Mouse (Mus musculus): Measurements from ENCODE around the gene Topors. TPM values are rescaled to one million over a fixed set of nuclear protein-coding genes. Genes with fewer than 3 reads are reported as not detected.

Topors gene
- polyA plus RNA-seq, 1 experiment from 2014 or later: 38.4 TPM

- H3K9me3 ChIP-seq: no peaks in the 10 kb centered on the region
- WGBS: 37% methylated on average over 14 of the region's 14 CpGs
- no peaks in the 10 kb centered on the region for H3K27me3 ChIP-seq (ENCODE audit: insufficient read depth, poor library complexity, severe bottlenecking)
- no peak overlapping the region for H3K4me3 ChIP-seq
- H3K27ac ChIP-seq: no peak overlapping the region
- DNase-seq (ENCODE audit: low spot score): no peak
- no peaks in the 10 kb centered on the region for H3K36me3 ChIP-seq
- H3K4me1 ChIP-seq (replicated peaks): peaks cover 10% of the 10 kb centered on the region
These were observed 48.5 kb downstream of the Topors start for GRCm38 (mm10) chr4:40221004-40221760.

- peaks cover 10% of the 10 kb centered on the region for H3K4me1 ChIP-seq (replicated peaks)
- no peaks in the 10 kb centered on the region for H3K27me3 ChIP-seq (ENCODE audit: insufficient read depth, poor library complexity, severe bottlenecking)
- no peaks in the 10 kb centered on the region for H3K36me3 ChIP-seq
- 17% methylated on average over 12 of the region's 12 CpGs for WGBS
- no peak overlapping the region for H3K27ac ChIP-seq
- DNase-seq (ENCODE audit: low spot score): peak; percentile 28
- peak overlapping the region; percentile 9; the same call in 1 of the 2 replicates for H3K4me3 ChIP-seq
- H3K9me3 ChIP-seq: no peaks in the 10 kb centered on the region
These were observed 49.2 kb downstream of the Topors start for GRCm38 (mm10) chr4:40220437-40220836.

GRCm38 (mm10) chr4:40218382-40218781 is 51.3 kb downstream of the Topors start:
- Histone ChIP-seq H3K36me3 (no peaks in the 10 kb centered on the region), H3K4me3 (no peak overlapping the region), H3K4me1 (replicated peaks) (peaks cover 10% of the 10 kb centered on the region), H3K27me3 (ENCODE audit: insufficient read depth, poor library complexity, severe bottlenecking) (no peaks in the 10 kb centered on the region), H3K9me3 (no peaks in the 10 kb centered on the region), H3K27ac (no peak overlapping the region)
- 77% methylated on average over 7 of the region's 7 CpGs for WGBS
- peak; percentile 36 for DNase-seq (ENCODE audit: low spot score)

GRCm38 (mm10) chr4:40217910-40218309 is 51.7 kb downstream of the Topors start:
- Histone ChIP-seq H3K4me1 (replicated peaks) (peaks cover 10% of the 10 kb centered on the region), H3K9me3 (no peaks in the 10 kb centered on the region), H3K4me3 (no peak overlapping the region), H3K36me3 (no peaks in the 10 kb centered on the region), H3K27ac (no peak overlapping the region), H3K27me3 (ENCODE audit: insufficient read depth, poor library complexity, severe bottlenecking) (no peaks in the 10 kb centered on the region)
- whole genome bisulfite sequencing: 61% methylated on average over 3 of the region's 3 CpGs
- no peak for DNase-seq (ENCODE audit: low spot score)

DNA sequence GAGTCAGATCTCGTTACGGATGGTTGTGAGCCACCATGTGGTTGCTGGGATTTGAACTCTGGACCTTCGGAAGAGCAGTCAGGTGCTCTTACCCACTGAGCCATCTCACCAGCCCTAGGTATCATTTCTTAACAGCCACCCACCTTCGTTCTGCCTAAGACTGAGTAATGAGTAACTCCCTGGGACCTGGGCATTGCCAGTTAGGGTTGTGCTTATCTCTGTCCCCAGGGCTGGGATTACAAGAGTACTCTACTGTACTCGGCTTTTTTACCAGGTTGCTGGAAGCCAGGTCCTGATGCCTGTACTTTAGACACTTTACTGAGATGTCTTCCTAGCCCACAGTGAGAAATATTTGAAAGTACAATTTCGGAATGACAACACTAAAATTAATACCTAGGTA is 57.5 kb downstream of the Topors start:
- Histone ChIP-seq H3K27me3 (ENCODE audit: insufficient read depth, poor library complexity, severe bottlenecking) (no peaks in the 10 kb centered on the region), H3K36me3 (no peaks in the 10 kb centered on the region), H3K9me3 (no peaks in the 10 kb centered on the region), H3K4me1 (replicated peaks) (no peaks in the 10 kb centered on the region), H3K4me3 (no peak overlapping the region), H3K27ac (no peak overlapping the region)
- no peak for DNase-seq (ENCODE audit: low spot score)
- WGBS: 92% methylated on average over 4 of the region's 6 CpGs

Other genes with a start within 250 kb of the Topors start
- gene Aco1, start 126.8 kb downstream of the Topors start, polyA plus RNA-seq (2016; fragmentation: Nextera tagmentation; extraction: Ambion mirVana): 54.9 and 56.2 TPM in 2 replicates
- 2.1 and 4.2 TPM in 2 replicates for gene Ddx58, start 30.0 kb downstream of the Topors start, polyA plus RNA-seq (2016; fragmentation: Nextera tagmentation; extraction: Ambion mirVana)
- 26.0 and 26.6 TPM in 2 replicates for gene Smim27, start 271 bp downstream of the Topors start, polyA plus RNA-seq (2016; fragmentation: Nextera tagmentation; extraction: Ambion mirVana)
- gene Ndufb6, start 9.6 kb upstream of the Topors start, polyA plus RNA-seq (2016; fragmentation: Nextera tagmentation; extraction: Ambion mirVana): 317 and 344 TPM in 2 replicates
- gene Tmem215, start 202.3 kb upstream of the Topors start, polyA plus RNA-seq (2016; fragmentation: Nextera tagmentation; extraction: Ambion mirVana): 0.25 and 0.61 TPM in 2 replicates